Mouse (Mus musculus) cerebellum, postnatal 25 days (tissue): ENCODE data around the gene Scaper.

ENCODE experiments used
- DNase-seq, 2 experiments: peaks; one replicate each; pipeline ENCODE4 v3.0.0; 2021; ENCODE audit warnings: mixed read lengths in 2 of 2

The Scaper gene

GRCm38 (mm10) chr9:55598594-55598993 is 339.3 kb downstream of the Scaper start:
- DNase-seq = no peak

DNA sequence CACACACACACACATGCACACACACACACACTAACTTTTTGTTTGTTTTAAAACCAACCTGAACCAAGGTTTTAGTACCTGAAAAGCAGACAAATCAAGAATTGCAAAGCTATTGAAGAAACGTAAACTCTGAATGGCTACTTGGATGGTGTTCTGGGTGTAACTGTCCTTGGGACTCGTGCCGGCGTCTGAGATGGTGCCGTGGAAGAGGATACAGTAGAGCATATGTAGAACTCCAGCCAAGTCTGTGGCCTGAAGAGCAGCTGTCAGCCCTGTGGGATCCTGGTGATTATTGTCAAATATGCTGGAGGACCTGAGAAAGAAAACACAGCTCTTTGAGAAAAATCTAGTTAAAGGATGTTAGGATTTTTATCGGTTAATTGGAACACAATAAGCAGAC is 351.8 kb downstream of the Scaper start:
- peak; percentile 33 to 54 for DNase-seq

DNA sequence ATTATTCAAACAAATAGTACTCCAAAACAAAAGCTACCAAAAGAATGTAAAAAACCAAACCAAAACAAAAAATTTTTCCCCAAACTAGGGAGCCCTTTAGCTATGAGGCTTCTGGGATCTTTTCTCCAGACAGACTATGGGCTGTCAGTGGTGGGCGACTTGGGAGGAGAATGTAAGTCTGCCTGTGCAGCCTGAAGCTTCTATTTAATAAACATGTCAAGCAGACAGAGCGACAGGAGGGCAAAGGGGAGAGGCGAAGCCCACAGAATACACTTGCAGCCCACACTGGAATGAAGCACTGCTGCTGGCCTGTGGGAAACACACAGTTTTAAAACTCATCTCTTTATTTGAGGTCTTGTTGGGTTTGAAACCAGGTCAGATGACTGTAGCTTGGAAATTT is 356.5 kb downstream of the Scaper start:
- DNase-seq = no peak

GRCm38 (mm10) chr9:55576571-55576970 is 361.3 kb downstream of the Scaper start:
- no peak for DNase-seq

- no peak for DNase-seq
These were observed 366.8 kb downstream of the Scaper start for GRCm38 (mm10) chr9:55571071-55571470.

- DNase-seq = peak in 1 of 2 experiments; percentile 46
These were observed 369.3 kb downstream of the Scaper start for GRCm38 (mm10) chr9:55568466-55569159.

GRCm38 (mm10) chr9:55560960-55561359 is 377.0 kb downstream of the Scaper start:
- no peak for DNase-seq

DNA sequence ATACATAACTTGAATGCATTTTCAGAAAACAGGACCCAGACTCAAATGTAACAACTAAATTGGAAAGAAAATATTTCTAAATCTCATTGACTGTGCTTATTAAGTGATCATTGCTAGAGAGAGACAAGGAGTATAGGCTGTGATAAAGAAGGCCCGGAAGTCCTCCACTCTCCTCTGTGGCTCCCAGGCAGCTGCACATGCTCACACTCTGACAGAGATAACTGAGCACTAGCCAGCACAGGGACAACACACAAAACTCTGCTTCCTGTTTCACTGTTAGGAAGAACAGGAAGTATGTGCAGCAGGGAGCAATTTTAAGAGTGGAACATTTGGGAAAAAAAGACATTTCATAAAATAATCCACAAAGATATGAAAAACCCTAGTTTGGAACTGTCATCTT is 382.9 kb downstream of the Scaper start:
- no peak for DNase-seq

DNA sequence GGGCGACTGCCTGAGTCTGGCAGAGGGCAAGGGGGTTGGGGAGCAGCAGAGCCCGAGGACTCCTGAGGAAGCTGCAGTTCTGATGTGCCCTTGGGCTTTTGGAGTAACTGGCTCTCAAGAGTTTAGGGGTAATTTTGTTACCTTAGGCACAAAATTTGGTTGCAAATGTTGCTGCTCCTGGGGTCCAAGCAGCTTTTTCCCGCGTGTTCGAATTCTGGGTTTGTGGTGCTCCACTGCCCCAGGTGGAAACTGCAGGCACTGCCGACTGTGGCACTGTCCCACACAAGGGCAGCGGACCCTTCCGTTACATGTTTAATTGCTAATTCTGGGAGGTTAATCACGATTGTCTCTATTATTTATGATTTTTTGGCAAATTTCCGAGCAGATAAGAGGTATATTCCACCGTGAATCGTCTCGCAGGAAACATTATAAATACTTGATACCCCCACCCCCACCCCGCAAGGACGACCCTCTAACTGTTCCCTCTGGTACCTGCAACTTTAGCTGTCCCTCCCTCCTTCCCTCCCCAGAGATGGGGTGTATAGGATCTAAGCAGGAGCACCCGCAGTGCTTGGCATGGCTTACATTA is 388.5 kb downstream of the Scaper start:
- DNase-seq = no peak

DNA sequence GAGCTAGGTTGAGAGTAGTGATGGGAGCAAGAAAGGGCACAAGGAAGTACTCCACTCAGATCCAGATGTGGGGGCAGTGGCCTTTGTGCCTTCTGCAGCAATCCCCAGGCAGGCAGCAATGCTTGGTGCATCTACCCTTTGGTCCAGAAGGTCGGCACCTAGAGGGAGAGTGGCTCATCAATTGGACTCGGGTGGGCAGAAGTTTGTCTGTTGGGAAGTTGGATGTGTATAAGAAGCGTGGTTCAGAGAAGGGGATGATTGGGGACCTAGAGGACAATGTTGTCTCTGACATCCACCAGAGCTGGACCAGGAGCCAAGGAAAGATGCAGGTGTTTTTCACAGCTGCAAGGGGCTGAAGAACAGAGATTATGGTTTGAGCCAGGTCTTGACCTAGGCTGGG is 389.0 kb downstream of the Scaper start:
- DNase-seq = no peak

- DNase-seq = peak; percentile 25 to 35
These were observed 391.5 kb downstream of the Scaper start for GRCm38 (mm10) chr9:55546176-55547010.

DNA sequence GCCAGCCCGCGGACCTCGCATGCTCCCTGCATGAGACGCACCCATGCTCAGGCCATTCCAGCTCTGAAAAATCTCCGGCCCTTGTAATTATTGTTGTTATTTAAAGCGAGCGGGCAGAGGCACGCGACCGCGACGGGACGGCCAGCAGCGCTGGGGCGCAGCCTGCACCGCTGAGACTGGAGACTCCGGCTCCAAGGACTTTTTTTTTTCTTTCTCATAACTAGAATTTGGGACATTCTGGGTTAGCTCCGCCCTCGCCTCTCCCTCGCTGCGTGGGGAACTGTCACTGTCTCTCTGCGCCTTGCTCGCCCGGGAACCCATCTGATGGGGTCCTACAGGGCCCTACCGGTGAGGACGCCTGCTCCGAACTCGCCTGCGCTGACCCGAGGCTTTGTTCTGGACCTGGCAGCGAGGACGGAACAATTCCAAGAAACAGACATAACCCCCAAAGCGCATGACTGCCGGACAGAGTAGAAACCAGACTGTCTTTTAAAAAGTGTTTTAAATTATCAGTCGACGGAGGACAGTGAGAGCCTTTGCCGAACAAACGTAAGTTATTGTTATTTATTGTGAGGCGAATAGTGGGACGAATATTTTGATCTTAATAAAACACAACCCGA is 392.3 kb downstream of the Scaper start:
- no peak for DNase-seq

DNA sequence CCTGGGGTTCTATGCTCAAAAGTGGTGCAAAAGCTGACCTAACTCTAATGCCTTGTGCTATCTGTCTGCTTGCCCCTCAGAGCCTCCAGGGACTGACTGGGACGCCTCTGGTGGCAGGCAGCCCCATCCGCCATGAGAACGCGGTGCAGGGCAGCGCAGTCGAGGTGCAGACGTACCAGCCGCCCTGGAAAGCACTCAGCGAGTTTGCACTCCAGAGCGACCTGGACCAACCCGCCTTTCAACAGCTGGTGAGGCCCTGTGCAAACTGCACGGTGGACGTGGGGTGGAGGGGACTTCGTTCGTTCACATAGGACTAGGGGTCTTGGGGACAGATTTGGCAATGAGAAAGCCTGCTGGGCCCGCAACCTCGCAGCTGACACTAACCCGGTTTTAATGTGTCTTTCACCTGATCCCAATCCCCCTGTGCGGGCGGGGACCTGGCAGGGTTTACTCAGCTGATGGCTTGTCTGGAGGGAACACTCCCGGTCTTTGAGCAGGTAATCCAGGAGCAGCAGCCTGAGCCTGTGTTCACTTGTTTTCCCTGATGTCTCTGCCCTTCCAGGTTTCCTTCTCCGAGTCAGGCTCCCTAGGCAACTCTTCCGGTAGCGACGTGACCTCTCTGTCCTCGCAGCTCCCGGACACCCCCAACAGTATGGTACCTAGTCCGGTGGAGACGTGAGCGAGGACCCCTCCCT is 392.9 kb downstream of the Scaper start:
- DNase-seq = peak; percentile 41 to 71

GRCm38 (mm10) chr9:55543703-55544401 is 394.1 kb downstream of the Scaper start:
- DNase-seq = peak; percentile 52 to 81

DNA sequence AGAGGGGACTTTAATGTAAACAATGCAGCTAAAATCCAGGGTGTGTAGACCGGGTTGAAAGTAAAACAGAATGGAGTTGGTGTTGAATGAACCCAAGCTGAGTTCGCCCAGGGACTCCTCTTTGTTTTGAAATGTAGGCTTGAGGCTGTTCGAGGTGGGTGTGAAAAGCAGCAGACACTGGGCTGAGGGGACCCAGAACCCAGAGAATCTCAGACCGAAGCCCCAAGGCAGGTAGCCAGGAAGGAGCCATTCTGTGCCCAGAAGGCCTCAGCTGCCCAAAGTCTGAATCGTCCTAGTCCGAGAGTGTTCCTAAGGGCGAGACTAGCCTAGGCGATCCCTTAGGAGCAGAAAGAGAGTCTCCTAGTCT is 394.6 kb downstream of the Scaper start:
- no peak for DNase-seq

GRCm38 (mm10) chr9:55542366-55543325 is 395.3 kb downstream of the Scaper start:
- DNase-seq = peak in 1 of 2 experiments; percentile 35

GRCm38 (mm10) chr9:55541681-55542365 is 396.1 kb downstream of the Scaper start:
- peak; percentile 34 to 58 for DNase-seq

- peak in 1 of 2 experiments; percentile 35 for DNase-seq
These were observed 397.0 kb downstream of the Scaper start for GRCm38 (mm10) chr9:55540888-55541287.

DNA sequence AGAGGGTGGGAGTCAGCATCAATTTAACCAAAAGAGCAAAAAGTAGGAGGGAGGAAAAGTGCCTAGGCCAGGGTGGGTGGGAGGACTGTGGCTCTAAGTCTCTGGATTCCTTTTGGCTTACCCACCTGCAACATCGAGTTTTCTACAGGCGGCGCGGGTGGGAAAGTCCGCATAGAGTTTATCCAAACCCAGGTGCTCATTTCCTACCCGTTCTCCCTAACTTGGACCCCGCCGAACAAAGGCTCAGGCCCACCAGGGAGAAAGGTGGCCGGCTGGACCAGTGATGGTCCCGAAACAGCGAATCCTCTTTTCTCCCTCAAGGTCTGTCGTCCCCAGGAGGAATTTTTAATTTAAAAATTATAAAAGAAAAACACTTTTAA is 397.5 kb downstream of the Scaper start:
- DNase-seq = peak in 1 of 2 experiments; percentile 51
